Mouse (Mus musculus): ENCODE measurements around the gene Sar1a. TPM values are rescaled to one million over a fixed set of nuclear protein-coding genes. Genes with fewer than 3 reads are reported as not detected.

The Sar1a gene
- polyA plus RNA-seq, 1 experiment from 2014 or later, result 238 TPM

DNA sequence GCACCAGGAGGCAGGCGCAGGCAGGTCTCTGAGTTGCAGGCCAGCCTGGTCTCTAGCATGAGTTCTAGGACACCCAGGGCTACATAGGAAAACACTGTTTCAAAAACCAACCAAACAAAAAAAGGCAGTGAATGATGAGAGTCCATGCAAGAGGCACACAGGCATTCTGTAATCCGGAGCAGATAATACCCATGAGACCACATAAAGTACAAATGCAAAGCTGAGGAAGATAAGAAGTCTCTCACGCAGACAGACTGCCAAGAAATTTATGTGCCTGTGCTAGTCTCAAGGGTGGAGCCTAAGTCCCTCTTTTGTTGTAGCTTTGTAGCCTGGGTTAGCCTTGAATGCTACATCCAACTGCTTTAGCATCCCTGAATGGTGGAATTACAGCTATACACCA is 14.4 kb upstream of the Sar1a start:
- Histone ChIP-seq H3K36me3 (ENCODE audit: control insufficient read depth, insufficient read depth, low read length) (peaks cover 6% of the 10 kb centered on the region), H3K4me1 (replicated peaks; ENCODE audit: control insufficient read depth, insufficient read depth, low read length) (no peaks in the 10 kb centered on the region), H3K4me2 (ENCODE audit: low read depth, low read length, severe bottlenecking) (no peak overlapping the region), H3K27ac (ENCODE audit: low read depth, low read length) (no peak overlapping the region), H3K9ac (ENCODE audit: low read length) (no peak overlapping the region), H3K9me3 (ENCODE audit: control insufficient read depth, low read length) (no peaks in the 10 kb centered on the region), H3K27me3 (ENCODE audit: control insufficient read depth, insufficient read depth, low read length) (no peaks in the 10 kb centered on the region), H3K4me3 (ENCODE audit: low read depth, low read length) (no peak overlapping the region)
- ATAC-seq (replicated peaks; ENCODE audit: low FRiP score) (no peak), DNase-seq (ENCODE audit: low spot score) (no peak)
- WGBS, result 94% methylated on average over 3 of the region's 3 CpGs

DNA sequence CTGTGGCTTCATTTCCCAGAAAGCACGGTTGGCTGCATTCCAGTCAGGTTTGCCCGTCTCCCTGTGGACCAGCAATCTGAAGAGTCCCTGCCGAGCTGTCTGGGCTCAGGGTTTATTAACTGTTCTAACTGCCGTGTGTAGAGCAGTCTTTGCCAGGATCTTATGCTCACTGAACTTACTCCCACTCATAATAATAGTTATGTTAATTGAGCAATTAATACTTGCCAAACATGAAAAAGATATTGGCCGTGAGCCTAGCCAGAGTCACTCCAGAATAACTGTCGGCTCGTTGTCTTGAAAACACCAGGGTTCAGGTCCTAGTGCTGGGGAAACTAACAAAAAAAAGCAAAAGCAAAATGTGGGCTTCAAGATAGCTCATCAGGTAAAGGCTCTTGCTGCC is 10.8 kb upstream of the Sar1a start:
- no peak overlapping the region for H3K4me2 ChIP-seq (ENCODE audit: low read depth, low read length, severe bottlenecking)
- no peak overlapping the region for H3K4me3 ChIP-seq (ENCODE audit: low read depth, low read length)
- no peaks in the 10 kb centered on the region for H3K27me3 ChIP-seq (ENCODE audit: control insufficient read depth, insufficient read depth, low read length)
- H3K4me1 ChIP-seq (replicated peaks; ENCODE audit: control insufficient read depth, insufficient read depth, low read length), result no peaks in the 10 kb centered on the region
- WGBS, result 85% methylated on average over 7 of the region's 7 CpGs
- DNase-seq (ENCODE audit: low spot score), result no peak
- H3K9me3 ChIP-seq (ENCODE audit: control insufficient read depth, low read length), result no peaks in the 10 kb centered on the region
- H3K27ac ChIP-seq (ENCODE audit: low read depth, low read length), result no peak overlapping the region
- H3K36me3 ChIP-seq (ENCODE audit: control insufficient read depth, insufficient read depth, low read length), result peaks cover 11% of the 10 kb centered on the region
- H3K9ac ChIP-seq (ENCODE audit: low read length), result no peak overlapping the region
- no peak for ATAC-seq (replicated peaks; ENCODE audit: low FRiP score)

GRCm38 (mm10) chr10:61669896-61670295 is 10.2 kb upstream of the Sar1a start:
- no peaks in the 10 kb centered on the region for H3K27me3 ChIP-seq (ENCODE audit: control insufficient read depth, insufficient read depth, low read length)
- ATAC-seq (replicated peaks; ENCODE audit: low FRiP score), result no peak
- H3K36me3 ChIP-seq (ENCODE audit: control insufficient read depth, insufficient read depth, low read length), result peaks cover 11% of the 10 kb centered on the region
- H3K4me2 ChIP-seq (ENCODE audit: low read depth, low read length, severe bottlenecking), result no peak overlapping the region
- no peak overlapping the region for H3K4me3 ChIP-seq (ENCODE audit: low read depth, low read length)
- H3K4me1 ChIP-seq (replicated peaks; ENCODE audit: control insufficient read depth, insufficient read depth, low read length), result no peaks in the 10 kb centered on the region
- no peak for DNase-seq (ENCODE audit: low spot score)
- no peak overlapping the region for H3K9ac ChIP-seq (ENCODE audit: low read length)
- H3K27ac ChIP-seq (ENCODE audit: low read depth, low read length), result no peak overlapping the region
- no peaks in the 10 kb centered on the region for H3K9me3 ChIP-seq (ENCODE audit: control insufficient read depth, low read length)

DNA sequence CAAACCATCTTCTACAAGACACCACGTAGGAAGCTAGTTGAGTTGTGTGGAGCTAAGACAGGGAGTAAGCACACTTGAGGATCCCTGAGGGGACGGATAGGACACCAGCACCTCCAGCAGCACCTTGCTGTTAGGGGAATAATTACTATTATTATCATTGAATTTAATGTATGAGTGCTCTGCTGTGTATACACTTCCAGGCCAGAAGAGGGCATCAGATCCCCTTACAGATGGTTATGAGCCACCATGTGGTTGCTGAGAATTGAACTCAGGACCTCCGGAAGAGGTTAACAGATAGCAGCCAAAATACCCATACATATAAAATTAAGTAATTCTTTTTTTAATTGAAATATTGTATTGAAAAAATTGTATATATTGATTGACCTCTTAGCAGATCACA is 9.3 kb upstream of the Sar1a start:
- ATAC-seq (replicated peaks; ENCODE audit: low FRiP score) (no peak), DNase-seq (ENCODE audit: low spot score) (no peak)
- H3K4me3 ChIP-seq (ENCODE audit: low read depth, low read length), result no peak overlapping the region
- H3K4me1 ChIP-seq (replicated peaks; ENCODE audit: control insufficient read depth, insufficient read depth, low read length), result no peaks in the 10 kb centered on the region
- no peak overlapping the region for H3K9ac ChIP-seq (ENCODE audit: low read length)
- no peak overlapping the region for H3K4me2 ChIP-seq (ENCODE audit: low read depth, low read length, severe bottlenecking)
- no peak overlapping the region for H3K27ac ChIP-seq (ENCODE audit: low read depth, low read length)
- H3K36me3 ChIP-seq (ENCODE audit: control insufficient read depth, insufficient read depth, low read length), result peaks cover 11% of the 10 kb centered on the region
- H3K9me3 ChIP-seq (ENCODE audit: control insufficient read depth, low read length), result no peaks in the 10 kb centered on the region
- H3K27me3 ChIP-seq (ENCODE audit: control insufficient read depth, insufficient read depth, low read length), result no peaks in the 10 kb centered on the region
- 91% methylated on average over 3 of the region's 3 CpGs for WGBS

GRCm38 (mm10) chr10:61675935-61676334 is 4.2 kb upstream of the Sar1a start:
- Histone ChIP-seq H3K4me1 (replicated peaks; ENCODE audit: control insufficient read depth, insufficient read depth, low read length) (no peaks in the 10 kb centered on the region; the same call in 1 of the 2 replicates), H3K36me3 (ENCODE audit: control insufficient read depth, insufficient read depth, low read length) (peaks cover 2% of the 10 kb centered on the region; the same call in 1 of the 2 replicates), H3K27me3 (ENCODE audit: control insufficient read depth, insufficient read depth, low read length) (no peaks in the 10 kb centered on the region), H3K9me3 (ENCODE audit: control insufficient read depth, low read length) (no peaks in the 10 kb centered on the region), H3K4me2 (ENCODE audit: low read depth, low read length, severe bottlenecking) (no peak overlapping the region), H3K9ac (ENCODE audit: low read length) (no peak overlapping the region), H3K27ac (ENCODE audit: low read depth, low read length) (no peak overlapping the region), H3K4me3 (ENCODE audit: low read depth, low read length) (no peak overlapping the region)
- 88% methylated on average over 3 of the region's 3 CpGs for WGBS
- DNase-seq (ENCODE audit: low spot score) (no peak), ATAC-seq (replicated peaks; ENCODE audit: low FRiP score) (no peak)

GRCm38 (mm10) chr10:61679545-61679944 is 554 bp upstream of the Sar1a start:
- 0 out of 2 replicates have a peak overlapping the region, but pooled peaks have one; percentile 2 for H3K27ac ChIP-seq (ENCODE audit: low read depth, low read length)
- peak overlapping the region; percentile 55 for H3K4me2 ChIP-seq (ENCODE audit: low read depth, low read length, severe bottlenecking)
- 38% methylated on average over 9 of the region's 9 CpGs for WGBS
- peaks cover 4% of the 10 kb centered on the region; the same call in 1 of the 2 replicates for H3K4me1 ChIP-seq (replicated peaks; ENCODE audit: control insufficient read depth, insufficient read depth, low read length)
- H3K4me3 ChIP-seq (ENCODE audit: low read depth, low read length), result peak overlapping the region; percentile 96
- H3K9me3 ChIP-seq (ENCODE audit: control insufficient read depth, low read length), result no peaks in the 10 kb centered on the region
- H3K9ac ChIP-seq (ENCODE audit: low read length), result peak overlapping the region; percentile 87
- H3K36me3 ChIP-seq (ENCODE audit: control insufficient read depth, insufficient read depth, low read length), result no peaks in the 10 kb centered on the region
- ATAC-seq (replicated peaks; ENCODE audit: low FRiP score) (no peak), DNase-seq (ENCODE audit: low spot score) (no peak)
- no peaks in the 10 kb centered on the region for H3K27me3 ChIP-seq (ENCODE audit: control insufficient read depth, insufficient read depth, low read length)

GRCm38 (mm10) chr10:61689405-61689804 is 9.3 kb downstream of the Sar1a start:
- H3K27ac ChIP-seq (ENCODE audit: low read depth, low read length), result no peak overlapping the region
- no peaks in the 10 kb centered on the region for H3K27me3 ChIP-seq (ENCODE audit: control insufficient read depth, insufficient read depth, low read length)
- H3K4me3 ChIP-seq (ENCODE audit: low read depth, low read length), result no peak overlapping the region
- no peaks in the 10 kb centered on the region for H3K9me3 ChIP-seq (ENCODE audit: control insufficient read depth, low read length)
- ATAC-seq (replicated peaks; ENCODE audit: low FRiP score), result no peak
- WGBS, result 94% methylated on average over 8 of the region's 8 CpGs
- H3K4me1 ChIP-seq (replicated peaks; ENCODE audit: control insufficient read depth, insufficient read depth, low read length), result no peaks in the 10 kb centered on the region
- H3K9ac ChIP-seq (ENCODE audit: low read length), result no peak overlapping the region
- DNase-seq (ENCODE audit: low spot score), result no peak
- no peak overlapping the region for H3K4me2 ChIP-seq (ENCODE audit: low read depth, low read length, severe bottlenecking)
- peaks cover 22% of the 10 kb centered on the region; the same call in 1 of the 2 replicates for H3K36me3 ChIP-seq (ENCODE audit: control insufficient read depth, insufficient read depth, low read length)

GRCm38 (mm10) chr10:61693563-61693962 is 13.5 kb downstream of the Sar1a start:
- Histone ChIP-seq H3K36me3 (ENCODE audit: control insufficient read depth, insufficient read depth, low read length) (peaks cover 15% of the 10 kb centered on the region; the same call in 1 of the 2 replicates), H3K9ac (ENCODE audit: low read length) (no peak overlapping the region), H3K9me3 (ENCODE audit: control insufficient read depth, low read length) (no peaks in the 10 kb centered on the region), H3K4me1 (replicated peaks; ENCODE audit: control insufficient read depth, insufficient read depth, low read length) (peaks cover 9% of the 10 kb centered on the region), H3K27me3 (ENCODE audit: control insufficient read depth, insufficient read depth, low read length) (no peaks in the 10 kb centered on the region), H3K27ac (ENCODE audit: low read depth, low read length) (no peak overlapping the region), H3K4me3 (ENCODE audit: low read depth, low read length) (no peak overlapping the region), H3K4me2 (ENCODE audit: low read depth, low read length, severe bottlenecking) (no peak overlapping the region)
- ATAC-seq (replicated peaks; ENCODE audit: low FRiP score) (no peak), DNase-seq (ENCODE audit: low spot score) (no peak)
- WGBS, result 75% methylated on average over 4 of the region's 4 CpGs

- peaks cover 11% of the 10 kb centered on the region; the same call in 1 of the 2 replicates for H3K36me3 ChIP-seq (ENCODE audit: control insufficient read depth, insufficient read depth, low read length)
- peaks cover 9% of the 10 kb centered on the region for H3K4me1 ChIP-seq (replicated peaks; ENCODE audit: control insufficient read depth, insufficient read depth, low read length)
- H3K27me3 ChIP-seq (ENCODE audit: control insufficient read depth, insufficient read depth, low read length), result no peaks in the 10 kb centered on the region
- peak within 1 kb of the TSS; percentile 100 for H3K4me2 ChIP-seq (ENCODE audit: low read depth, low read length, severe bottlenecking)
- peak within 1 kb of the TSS; percentile 75 for H3K9ac ChIP-seq (ENCODE audit: low read length)
- under 1% methylated on average over 42 of the region's 42 CpGs for WGBS
- DNase-seq (ENCODE audit: low spot score) (peak; percentile 97), ATAC-seq (replicated peaks; ENCODE audit: low FRiP score) (peak; percentile 99)
- no peak within 1 kb of the TSS for H3K27ac ChIP-seq (ENCODE audit: low read depth, low read length)
- H3K9me3 ChIP-seq (ENCODE audit: control insufficient read depth, low read length), result no peaks in the 10 kb centered on the region
- peak within 1 kb of the TSS; percentile 88 for H3K4me3 ChIP-seq (ENCODE audit: low read depth, low read length)
Measured at GRCm38 (mm10) chr10:61694870-61695670, 15.0 kb downstream of the Sar1a start, which contains the start of gene Tysnd1. Gene Tysnd1 (plus strand): TSS chr10:61695514.

All from forebrain, embryonic 11.5 days (tissue).